Mouse (Mus musculus) right cerebral cortex, postnatal 10 days (tissue): Measurements from ENCODE around the gene Crybb3.

Experiments
- DNase-seq, 2 experiments: peaks; one replicate each; pipeline ENCODE4 v3.0.0; 2021; ENCODE audit warnings: low spot score in 2 of 2

Gene Crybb3

GRCm38 (mm10) chr5:113049876-113050275 is 31.5 kb downstream of the Crybb3 start:
- peak; percentile 50 to 62 for DNase-seq

GRCm38 (mm10) chr5:113045511-113046273 is 35.7 kb downstream of the Crybb3 start:
- DNase-seq: peak; percentile 76 to 86

GRCm38 (mm10) chr5:113043531-113043930 is 37.9 kb downstream of the Crybb3 start:
- DNase-seq: peak; percentile 82 to 86

GRCm38 (mm10) chr5:113041567-113042071 is 39.8 kb downstream of the Crybb3 start:
- peak; percentile 89 to 92 for DNase-seq

- peak; percentile 58 to 60 for DNase-seq
These were observed 40.6 kb downstream of the Crybb3 start for GRCm38 (mm10) chr5:113040776-113041175.

- DNase-seq: peak in 1 of 2 experiments; percentile 41
These were observed 42.8 kb downstream of the Crybb3 start for GRCm38 (mm10) chr5:113038601-113039000.

GRCm38 (mm10) chr5:113035094-113036047 is 46.0 kb downstream of the Crybb3 start:
- no peak for DNase-seq

GRCm38 (mm10) chr5:113031201-113031754 is 50.1 kb downstream of the Crybb3 start:
- DNase-seq: no peak

GRCm38 (mm10) chr5:113030082-113030481 is 51.3 kb downstream of the Crybb3 start:
- no peak for DNase-seq

GRCm38 (mm10) chr5:113026706-113027105 is 54.7 kb downstream of the Crybb3 start:
- no peak for DNase-seq
